Mouse (Mus musculus) myocyte (in vitro differentiated cells): ENCODE measurements around the gene Cd9.

Source experiments
- CEBPB ChIP-seq: IDR thresholded peaks from 2 replicates; pipeline ENCODE4 v1.6.1; 2011; ENCODE audit warnings: mild to moderate bottlenecking, moderate library complexity; ENCODE audit not compliant: poor library complexity, insufficient read depth, severe bottlenecking
- E2F4 ChIP-seq: IDR thresholded peaks from one replicate; pipeline ENCODE4 v1.6.1; 2011; ENCODE audit warnings: mild to moderate bottlenecking, control low read depth, moderate library complexity; ENCODE audit not compliant: insufficient read depth
- MAX ChIP-seq: IDR thresholded peaks from one replicate; pipeline ENCODE4 v1.6.1; 2011; ENCODE audit warnings: low read depth, mild to moderate bottlenecking, control low read depth
- MYOG ChIP-seq, 3 experiments: IDR thresholded peaks; one replicate each; pipeline ENCODE4 v1.6.1; 2011; ENCODE audit warnings: control low read depth in 2 of 3, low read depth in 2 of 3, mild to moderate bottlenecking in 2 of 3; ENCODE audit not compliant: insufficient read length in 2 of 3, control insufficient read depth in 1 of 3, insufficient read depth in 1 of 3
- POLR2A ChIP-seq: IDR thresholded peaks from one replicate; pipeline ENCODE4 v1.6.1; 2011; ENCODE audit warnings: low read depth, mild to moderate bottlenecking, control low read depth, moderate library complexity; ENCODE audit not compliant: insufficient read length
- POLR2AphosphoS2 ChIP-seq: IDR thresholded peaks from one replicate; pipeline ENCODE4 v1.6.1; 2011; ENCODE audit warnings: low read depth, control low read depth; ENCODE audit not compliant: insufficient read length
- REST ChIP-seq: IDR thresholded peaks from one replicate; pipeline ENCODE4 v1.6.1; 2011; ENCODE audit warnings: mild to moderate bottlenecking, control low read depth, moderate library complexity; ENCODE audit not compliant: insufficient read depth, insufficient read length
- SRF ChIP-seq: IDR thresholded peaks from one replicate; pipeline ENCODE4 v1.6.1; 2011; ENCODE audit warnings: low read depth; ENCODE audit not compliant: control insufficient read depth, insufficient read length
- TCF12 ChIP-seq: IDR thresholded peaks from one replicate; pipeline ENCODE4 v1.6.1; 2011; ENCODE audit warnings: mild to moderate bottlenecking, control low read depth; ENCODE audit not compliant: poor library complexity, insufficient read depth, severe bottlenecking
- USF1 ChIP-seq: IDR thresholded peaks from one replicate; pipeline ENCODE4 v1.6.1; 2011; ENCODE audit warnings: low read depth, mild to moderate bottlenecking, control low read depth, moderate library complexity

GRCm38 (mm10) chr6:125534990-125535389, 40.4 kb upstream of the Cd9 start:
- TF ChIP-seq POLR2AphosphoS2 (no peak), POLR2A (no peak), MYOG (IDR thresholded peaks at IDR 0.05; ENCODE audit: control insufficient read depth in 1 of 3, insufficient read depth in 1 of 3, insufficient read length in 2 of 3, low read depth in 2 of 3) (no peak), MAX (no peak), USF1 (no peak), REST (no peak), CEBPB (no peak), TCF12 (no peak), E2F4 (no peak), SRF (no peak)
